8 mouse cellular contexts compared by ENCODE assay signal in genomic region chr1:44198273-44199171, GRCm38 (mm10). TPM values are rescaled to one million over a fixed set of nuclear protein-coding genes. Genes with fewer than 3 reads are reported as not detected.
A peak's percentile ranks its signal among the peaks of the same experiment; 100 is the strongest.
DNase-seq lines count a peak whose midpoint lies in the region; ATAC-seq and TF ChIP-seq lines count a peak whose summit lies in the region.

No protein-coding gene starts in this region.

- H3K27me3 ChIP-seq in intestine, postnatal 0 days (replicated peaks; ENCODE audit: control insufficient read depth, insufficient read depth, low read length) = no peaks in the 10 kb centered on the region
- 0 out of 2 replicates have a peak, but pooled peaks cover 3% of the 10 kb centered on the region for H3K27me3 ChIP-seq in midbrain, embryonic 13.5 days

- H3K4me3 ChIP-seq in intestine, postnatal 0 days (ENCODE audit: low read depth, low read length) = peak overlapping the region; percentile 35
- peak overlapping the region; percentile 53 for H3K4me3 ChIP-seq in midbrain, embryonic 13.5 days (replicated peaks)

- ATAC-seq in granulocyte monocyte progenitor cell, adult 5-6 weeks (replicated peaks; ENCODE audit: poor library complexity, severe bottlenecking) = peak; percentile 58
- ATAC-seq in intestine, postnatal 0 days = peak; percentile 97
- ATAC-seq in midbrain, embryonic 13.5 days = peak; percentile 79

- 17% methylated on average over 47 of the region's 47 CpGs for WGBS in intestine, postnatal 0 days
- 18% methylated on average over 47 of the region's 47 CpGs for WGBS in midbrain, embryonic 13.5 days

- no peak for TF ChIP-seq CTCF in intestine, postnatal 0 days (IDR thresholded peaks at IDR 0.05; ENCODE audit: low read depth)

- intact Hi-C loops in left cerebral cortex, postnatal 36 days (cut with DNase I) = no loop called here

- no peaks in the 10 kb centered on the region for H3K36me3 ChIP-seq in intestine, postnatal 0 days (ENCODE audit: control insufficient read depth, insufficient read depth)
- no peaks in the 10 kb centered on the region for H3K36me3 ChIP-seq in midbrain, embryonic 13.5 days

- H3K4me2 ChIP-seq in intestine, postnatal 0 days (replicated peaks; ENCODE audit: low read depth) = peak overlapping the region; percentile 90
- H3K4me2 ChIP-seq in midbrain, embryonic 13.5 days (replicated peaks) = peak overlapping the region; percentile 85

- no peak overlapping the region for H3K27ac ChIP-seq in intestine, postnatal 0 days (ENCODE audit: low read depth, low read length)
- H3K27ac ChIP-seq in midbrain, embryonic 13.5 days = no peak overlapping the region

- 0 out of 2 replicates have a peak overlapping the region, but pooled peaks have one; percentile 17 for H3K9ac ChIP-seq in intestine, postnatal 0 days (ENCODE audit: low read depth, low read length)
- peak overlapping the region; percentile 67 for H3K9ac ChIP-seq in midbrain, embryonic 13.5 days (replicated peaks)

- no peaks in the 10 kb centered on the region for H3K4me1 ChIP-seq in intestine, postnatal 0 days (replicated peaks; ENCODE audit: control insufficient read depth, insufficient read depth, low read length)
- no peaks in the 10 kb centered on the region for H3K4me1 ChIP-seq in midbrain, embryonic 13.5 days (replicated peaks)

- no peaks in the 10 kb centered on the region for H3K9me3 ChIP-seq in intestine, postnatal 0 days (ENCODE audit: control insufficient read depth)
- H3K9me3 ChIP-seq in midbrain, embryonic 13.5 days = no peaks in the 10 kb centered on the region

- DNase-seq in adrenal gland, adult 2 months = peak; percentile 52
- DNase-seq in embryo, embryonic 11 days = peak; percentile 39
- DNase-seq in left cerebral cortex, postnatal 36 days (ENCODE audit: low spot score in 2 of 2) = peak; percentile 60 to 70
- DNase-seq in testis, postnatal 10 days (ENCODE audit: low spot score) = peak; percentile 59
- DNase-seq in urinary bladder, postnatal 4 days (ENCODE audit: low spot score in 2 of 2) = no peak

RNA-seq across cellular contexts. Expression of gene Mettl21e, which starts 20.2 kb away (rescaled TPM):
- not detected for total RNA-seq in adrenal gland, adult 2 months (2021)
- polyA plus RNA-seq in adrenal gland, adult 2 months (2012; rRNA removed) = not detected in 2 replicates
- total RNA-seq in granulocyte monocyte progenitor cell, adult 5-6 weeks (2014; fragmentation: Nextera tagmentation) = not detected in 2 replicates
- total RNA-seq in granulocyte monocyte progenitor cell, adult 5-6 weeks (2017) = not detected in 2 replicates
- polyA plus RNA-seq in intestine, postnatal 0 days (2015; fragmentation: Nextera tagmentation; extraction: Ambion mirVana) = not detected in 2 replicates
- not detected for total RNA-seq in left cerebral cortex, postnatal 36 days (2021)
- not detected in 2 replicates for polyA plus RNA-seq in midbrain, embryonic 13.5 days (2015; fragmentation: Nextera tagmentation; extraction: Ambion mirVana)

RNA-seq across cellular contexts. Expression of gene Ercc5, which starts 51.0 kb away (rescaled TPM):
- 10 to 100 TPM; 17.5 to 23.9 TPM for total RNA-seq in adrenal gland, adult 2 months (2021)
- 2.6 and 3.5 TPM in 2 replicates for polyA plus RNA-seq in adrenal gland, adult 2 months (2012; rRNA removed)
- 7.8 and 11.2 TPM in 2 replicates for total RNA-seq in granulocyte monocyte progenitor cell, adult 5-6 weeks (2014; fragmentation: Nextera tagmentation)
- 4.8 and 7.9 TPM in 2 replicates for total RNA-seq in granulocyte monocyte progenitor cell, adult 5-6 weeks (2017)
- 7.6 and 8.7 TPM in 2 replicates for polyA plus RNA-seq in intestine, postnatal 0 days (2015; fragmentation: Nextera tagmentation; extraction: Ambion mirVana)
- total RNA-seq in left cerebral cortex, postnatal 36 days (2021) = 10 to 100 TPM; 19.9 to 21.1 TPM
- polyA plus RNA-seq in midbrain, embryonic 13.5 days (2015; fragmentation: Nextera tagmentation; extraction: Ambion mirVana) = 39.7 and 40.0 TPM in 2 replicates

Comparison
In these comparisons a context has a peak if more than half of its experiments do, and no peak if none do; other contexts are left out.
1. DNase-seq: peak in adrenal gland, adult 2 months (single experiment), embryo, embryonic 11 days (single experiment), left cerebral cortex, postnatal 36 days (2 of 2) and testis, postnatal 10 days (single experiment); none in urinary bladder, postnatal 4 days (0 of 2).
2. Peak in every context shown above with its lines, with median percentiles within 50 percentile points of each other: ATAC-seq.